Mouse (Mus musculus): ENCODE data around the gene Glyatl3. TPM values are rescaled to one million over a fixed set of nuclear protein-coding genes. Genes with fewer than 3 reads are reported as not detected.

The Glyatl3 gene
- polyA plus RNA-seq, 1 experiment from 2014 or later = 0.25 TPM

Other genes starting within 250 kb of the Glyatl3 start
- gene Esp1, start 187.2 kb downstream of the Glyatl3 start, polyA plus RNA-seq (2016; fragmentation: Nextera tagmentation; extraction: Ambion mirVana) = not detected in 2 replicates
- not detected in 2 replicates for gene Crisp2, start 107.3 kb downstream of the Glyatl3 start, polyA plus RNA-seq (2016; fragmentation: Nextera tagmentation; extraction: Ambion mirVana)
- 5.0 and 5.6 TPM in 2 replicates for gene Rhag, start 103.2 kb downstream of the Glyatl3 start, polyA plus RNA-seq (2016; fragmentation: Nextera tagmentation; extraction: Ambion mirVana)
- 0.37 and 0.53 TPM in 2 replicates for gene 9130008F23Rik, start 33.8 kb downstream of the Glyatl3 start, polyA plus RNA-seq (2016; fragmentation: Nextera tagmentation; extraction: Ambion mirVana)
- 29.1 and 33.2 TPM in 2 replicates for gene Mut, start 20.3 kb upstream of the Glyatl3 start, polyA plus RNA-seq (2016; fragmentation: Nextera tagmentation; extraction: Ambion mirVana)
- 40.0 and 41.0 TPM in 2 replicates for gene Cenpq, start 20.7 kb upstream of the Glyatl3 start, polyA plus RNA-seq (2016; fragmentation: Nextera tagmentation; extraction: Ambion mirVana)

Measured in embryonic facial prominence, embryonic 10.5 days (tissue).